In genomic region chr15:52506930-52507329, GRCm38 (mm10) we compare ENCODE assay signal across 9 mouse cellular contexts.
DNase-seq lines count a peak whose midpoint lies in the region; ATAC-seq lines count a peak whose summit lies in the region.
"Had no signal": no experiment of that assay in that cellular context is flagged by ENCODE, and none has a peak within 500 bp of the region (broad histone marks: within the 10 kb centered on the region; RNA-seq: fewer than 3 reads in every experiment).

No protein-coding gene starts in this region.

- no peak overlapping the region for H3K27ac ChIP-seq in hindbrain, embryonic 10.5 days
- H3K27ac ChIP-seq in hindbrain, embryonic 16.5 days (ENCODE audit: low read depth, low read length), result no peak overlapping the region

- H3K36me3 ChIP-seq in hindbrain, embryonic 10.5 days, result no peaks in the 10 kb centered on the region
- H3K36me3 ChIP-seq in hindbrain, embryonic 16.5 days (ENCODE audit: control insufficient read depth, insufficient read depth, low read length), result no peaks in the 10 kb centered on the region

- no peak overlapping the region for H3K9ac ChIP-seq in hindbrain, embryonic 16.5 days (ENCODE audit: low read depth, low read length)

- ATAC-seq in hindbrain, embryonic 16.5 days, result no peak
- ATAC-seq in frontal cortex, adult (ENCODE audit: low TSS enrichment), result peak; percentile 90

- H3K4me3 ChIP-seq in hindbrain, embryonic 10.5 days, result no peak overlapping the region
- H3K4me3 ChIP-seq in hindbrain, embryonic 16.5 days (ENCODE audit: low read length), result no peak overlapping the region
- H3K4me3 ChIP-seq: megakaryocyte, embryonic 14.5 days had no signal

- no peaks in the 10 kb centered on the region for H3K4me1 ChIP-seq in hindbrain, embryonic 10.5 days (replicated peaks)
- no peaks in the 10 kb centered on the region for H3K4me1 ChIP-seq in hindbrain, embryonic 16.5 days (ENCODE audit: control insufficient read depth, insufficient read depth, low read depth, low read length)
- H3K4me1 ChIP-seq: megakaryocyte, embryonic 14.5 days had no signal

- WGBS in hindbrain, embryonic 10.5 days, result 2% methylated on average over 7 of the region's 7 CpGs
- WGBS in hindbrain, embryonic 16.5 days, result 5% methylated on average over 7 of the region's 7 CpGs

- H3K9me3 ChIP-seq in hindbrain, embryonic 10.5 days, result no peaks in the 10 kb centered on the region
- H3K9me3 ChIP-seq in hindbrain, embryonic 16.5 days (ENCODE audit: control insufficient read depth, low read length), result no peaks in the 10 kb centered on the region
- H3K9me3 ChIP-seq: megakaryocyte, embryonic 14.5 days had no signal

- DNase-seq in hindbrain, embryonic 10.5 days (ENCODE audit: low spot score), result peak; percentile 47
- peak; percentile 54 for DNase-seq in urinary bladder, postnatal 25 days (ENCODE audit: low spot score)
- DNase-seq in urinary bladder, postnatal 10 days (ENCODE audit: low spot score), result no peak
- peak; percentile 8 for DNase-seq in cerebellum, adult 11-12 months
- DNase-seq in lung, postnatal 14 days, result peak; percentile 64
- DNase-seq in testis, postnatal 14 days (ENCODE audit: low spot score), result peak; percentile 31

- no peak overlapping the region for H3K4me2 ChIP-seq in hindbrain, embryonic 16.5 days (ENCODE audit: low read length)

- no peaks in the 10 kb centered on the region for H3K27me3 ChIP-seq in hindbrain, embryonic 10.5 days (ENCODE audit: insufficient read depth, poor library complexity, severe bottlenecking)
- H3K27me3 ChIP-seq in hindbrain, embryonic 16.5 days (replicated peaks; ENCODE audit: control insufficient read depth, insufficient read depth, low read length), result no peaks in the 10 kb centered on the region
- H3K27me3 ChIP-seq: megakaryocyte, embryonic 14.5 days had no signal
